Mouse (Mus musculus) forelimb bud, embryonic 11.5 days (tissue): ENCODE measurements around the gene Krtap5-2.
"Not testable (repeated sequence)": the region's sequence is repeated elsewhere in the genome, so short reads cannot be mapped to it uniquely, and the experiment has no call there.

Experiments used
- DNase-seq: peaks from one replicate; pipeline ENCODE4 v3.0.0-alpha.2; 2012; ENCODE audit warnings: low read depth, low spot score

Krtap5-2 gene

GRCm38 (mm10) chr7:142140696-142141095 lies 35.1 kb downstream of the Krtap5-2 start:
- no peak for DNase-seq

- DNase-seq, result not testable (repeated sequence)
These were observed 39.9 kb downstream of the Krtap5-2 start, which contains the start of gene Gm39115 for GRCm38 (mm10) chr7:142135934-142136333. TSS of gene Gm39115 (minus strand) at chr7:142136034.

DNA sequence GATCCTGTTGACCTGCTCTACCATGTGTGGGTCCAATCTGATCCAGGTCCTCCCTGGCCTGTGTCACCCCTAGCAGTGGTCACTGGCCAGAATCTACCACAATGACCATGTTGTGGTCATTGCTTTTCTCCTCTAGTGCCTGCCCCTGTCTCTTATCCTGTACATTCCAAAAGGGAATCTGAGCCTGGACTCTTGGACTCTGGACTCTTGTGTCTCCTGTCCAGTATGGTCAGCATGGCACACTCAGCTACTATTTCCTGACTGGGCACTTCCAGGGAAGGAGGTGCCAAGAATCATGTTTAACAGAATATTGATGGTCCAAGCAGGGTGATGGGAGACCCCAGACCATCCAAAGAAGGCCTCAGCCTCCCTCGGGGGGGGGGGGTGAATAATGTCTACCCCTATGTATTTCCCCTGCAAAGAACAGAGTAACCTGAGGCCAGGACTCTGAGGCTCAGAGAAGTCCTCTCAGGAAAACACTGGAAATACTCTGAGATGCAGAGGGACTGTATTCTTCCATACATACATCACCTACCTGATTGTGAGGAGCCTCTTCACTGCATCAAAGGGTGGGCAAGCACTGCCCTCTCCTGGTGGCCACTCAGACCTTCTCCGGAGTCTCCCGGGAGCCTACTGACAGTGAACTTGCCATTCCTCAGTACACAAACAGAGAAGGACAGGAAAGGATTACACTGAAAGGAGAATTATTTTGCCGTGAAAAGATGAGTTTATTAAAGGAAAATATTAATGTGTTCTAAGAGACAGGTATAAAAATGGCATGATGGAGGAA lies 41.4 kb downstream of the Krtap5-2 start:
- DNase-seq, result no peak

GRCm38 (mm10) chr7:142128843-142129242 lies 47.0 kb downstream of the Krtap5-2 start:
- no peak for DNase-seq
